Mouse (Mus musculus): ENCODE measurements at regions not wholly inside any gene's neighbourhood (a gene's known extent, or its start where the extent isn't known, plus 50 kb on each side); places are given as distances from the start of the nearest gene placed in this dataset.
A peak's percentile ranks its signal among the peaks of the same experiment; 100 is the strongest.

DNA sequence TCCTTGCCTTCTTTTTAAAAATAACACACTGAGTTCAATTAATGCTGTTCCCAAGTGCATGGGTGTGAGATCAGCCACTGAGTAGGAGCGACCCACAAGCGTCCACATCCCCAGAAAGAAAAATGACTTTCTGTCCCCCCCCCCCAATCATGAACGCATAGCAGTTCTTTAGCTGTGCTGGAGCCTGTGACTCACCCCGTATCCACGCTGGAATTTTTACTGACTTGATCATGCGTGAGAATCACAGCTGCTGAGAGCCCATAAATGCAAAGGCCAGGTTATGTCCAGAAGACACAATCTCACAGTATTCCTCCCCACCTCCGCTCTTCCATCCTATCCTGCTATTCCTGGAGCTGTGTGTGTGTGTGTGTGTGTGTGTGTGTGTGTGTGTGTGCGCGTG is 53.3 kb downstream of the Fos start:
- no peak for DNase-seq

DNA sequence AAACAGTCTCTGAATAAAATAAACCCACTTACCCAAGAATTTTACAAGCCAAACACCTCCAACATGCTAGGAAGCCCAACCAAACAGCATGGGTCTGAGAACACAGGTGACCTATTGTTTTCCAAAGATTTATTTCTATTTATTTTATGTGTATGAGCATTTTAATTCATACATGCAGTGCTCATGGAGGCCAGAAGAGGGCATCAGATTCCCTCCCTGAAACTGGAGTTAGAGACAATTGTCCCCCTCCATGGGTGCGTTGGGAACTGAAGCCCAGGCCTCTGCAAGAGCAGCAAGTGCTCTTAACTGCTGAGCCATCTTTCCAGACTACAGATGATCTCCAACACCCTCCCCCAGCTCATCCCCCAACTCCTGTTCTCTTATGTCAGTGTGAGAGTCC is 57.9 kb downstream of the Fos start:
- peak in 1 of 2 experiments; percentile 42 for DNase-seq

DNA sequence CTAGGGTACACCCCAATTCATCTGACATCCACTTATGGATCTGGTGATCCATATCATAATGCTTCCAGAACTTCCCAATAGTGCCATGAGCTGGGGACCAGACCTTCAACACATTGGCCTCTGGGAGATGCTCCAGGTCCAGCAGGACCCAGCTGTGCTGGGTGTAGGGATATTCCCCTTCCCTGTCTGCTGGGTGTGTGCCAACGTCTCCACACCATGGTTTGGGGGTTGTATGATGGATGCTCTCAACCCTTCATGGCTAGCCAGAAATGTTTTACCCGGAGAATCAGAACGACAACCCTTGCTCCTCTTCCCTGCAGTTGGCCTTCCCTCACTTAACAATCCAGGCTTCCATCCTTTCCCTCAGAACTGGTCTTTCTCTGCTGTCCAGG is 58.5 kb downstream of the Fos start:
- no peak for DNase-seq

DNA sequence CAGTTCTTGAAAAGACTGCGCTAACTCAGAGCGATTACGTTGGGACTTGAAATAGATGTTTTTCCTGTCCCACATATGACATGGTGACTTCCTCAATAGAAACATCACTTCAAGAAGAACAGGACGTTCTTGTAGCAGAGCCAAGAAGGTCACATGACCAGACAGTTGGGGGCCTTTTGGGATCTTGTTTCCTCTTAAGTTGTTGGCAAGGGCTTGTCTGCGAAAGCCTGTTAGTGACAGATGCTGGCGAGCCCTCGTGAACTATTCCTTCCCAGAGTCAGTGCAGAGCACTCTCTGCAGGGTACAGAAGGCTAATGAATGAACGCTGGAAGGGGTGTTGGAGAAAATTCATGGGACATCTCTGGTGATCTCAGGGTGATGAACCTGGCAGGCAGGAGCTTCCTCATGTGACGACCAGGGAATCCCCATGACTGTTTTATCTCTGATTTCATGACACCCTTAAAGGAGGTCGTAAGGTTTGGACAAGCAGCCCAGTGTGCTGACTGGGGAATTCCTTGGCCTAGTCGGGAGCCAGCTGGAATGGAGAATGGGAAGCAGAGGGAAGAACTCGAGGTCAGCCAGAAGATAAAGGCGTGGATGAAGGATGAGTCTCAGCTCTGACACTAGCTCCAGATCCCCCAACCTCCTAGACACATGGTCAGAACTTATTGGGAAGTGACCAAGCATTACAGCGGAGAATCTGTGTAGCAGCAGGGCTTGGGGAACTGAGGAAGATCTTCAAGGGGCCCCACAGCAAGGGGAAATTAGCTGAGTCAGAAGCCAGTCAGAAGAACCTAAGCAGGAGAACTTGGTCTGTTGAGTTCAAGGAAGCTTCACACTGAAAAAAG is 59.1 kb downstream of the Fos start:
- peak; percentile 96 to 97 for DNase-seq

DNA sequence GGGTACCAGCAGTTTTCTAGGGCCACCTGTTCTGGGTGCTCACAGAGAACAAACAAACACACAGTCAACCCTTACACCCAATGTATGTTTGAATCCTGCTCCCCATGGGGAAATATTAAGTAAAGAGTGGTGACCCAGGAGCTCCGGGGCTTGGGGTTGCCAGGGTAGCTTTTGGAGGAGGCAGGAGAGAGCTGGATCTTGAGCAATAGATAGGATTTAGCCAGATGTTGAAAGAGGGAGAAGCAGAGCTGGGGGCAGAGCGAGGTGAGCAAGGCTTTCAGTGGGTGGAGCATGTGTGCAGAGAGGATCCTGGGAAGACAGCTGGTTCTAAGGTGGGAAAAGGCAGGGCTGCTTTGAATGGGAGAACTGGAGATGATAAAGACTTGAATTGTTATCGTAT is 59.9 kb downstream of the Fos start:
- peak; percentile 34 to 42 for DNase-seq

DNA sequence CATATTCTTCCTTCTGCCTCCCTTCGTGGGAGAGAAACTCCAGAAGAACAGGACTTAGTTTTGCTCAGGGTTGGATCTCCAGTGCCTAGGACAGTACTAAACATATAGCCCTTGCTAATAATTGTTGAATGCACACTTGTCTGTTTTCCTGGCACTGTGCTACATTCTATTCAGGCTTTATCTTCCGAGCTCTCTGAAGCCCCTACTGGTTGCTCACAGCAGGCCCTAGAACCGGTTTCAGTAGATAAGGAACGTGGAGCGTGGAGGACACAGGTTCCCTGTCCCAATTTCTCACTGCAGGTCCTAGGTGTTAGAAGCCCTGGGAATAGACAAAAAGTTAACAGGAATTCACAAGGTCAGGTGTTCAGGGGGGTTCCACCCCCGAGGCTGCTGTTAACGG is 59.4 kb upstream of the Jdp2 start:
- no peak for DNase-seq

DNA sequence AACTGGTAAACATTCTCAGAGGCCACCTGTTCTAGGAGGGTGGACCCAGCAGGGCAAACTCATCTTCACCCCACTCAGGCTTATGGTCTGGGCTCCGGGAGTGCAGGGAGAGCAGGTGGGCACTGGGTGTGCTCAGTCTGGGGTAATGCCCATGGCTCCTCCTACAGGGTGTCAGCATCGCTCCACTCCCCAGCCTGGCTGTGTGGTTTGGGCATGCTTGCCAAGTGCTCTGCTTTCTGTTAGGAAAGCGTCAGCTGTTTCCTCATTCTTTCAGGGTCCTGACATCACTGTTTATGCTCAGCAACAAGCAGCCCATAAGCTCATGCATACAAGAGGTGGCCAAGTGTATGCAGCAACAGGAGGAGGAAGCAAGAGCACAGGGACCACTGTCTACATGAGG is 57.7 kb upstream of the Jdp2 start:
- DNase-seq, result peak; percentile 57 to 83

DNA sequence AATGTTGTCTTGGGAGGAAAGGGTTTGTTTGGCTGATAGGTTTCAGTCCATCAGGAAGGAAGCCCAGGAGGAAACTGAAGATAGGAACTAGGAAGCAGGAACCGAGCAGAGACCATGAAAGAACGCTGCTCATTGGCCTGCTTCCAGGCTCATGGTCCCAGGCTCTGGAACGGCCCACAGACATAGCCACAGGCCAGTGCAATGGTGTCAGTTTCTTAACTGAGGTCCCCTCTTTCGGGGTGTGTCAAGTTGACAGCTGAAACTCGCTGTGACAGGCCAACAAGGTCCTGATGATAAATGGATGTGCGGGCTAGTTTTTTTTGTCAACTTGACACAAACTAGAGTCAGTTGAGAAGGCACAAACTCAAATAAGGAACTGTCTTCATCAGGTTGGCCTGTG is 55.9 kb upstream of the Jdp2 start:
- DNase-seq, result peak; percentile 33 to 47

DNA sequence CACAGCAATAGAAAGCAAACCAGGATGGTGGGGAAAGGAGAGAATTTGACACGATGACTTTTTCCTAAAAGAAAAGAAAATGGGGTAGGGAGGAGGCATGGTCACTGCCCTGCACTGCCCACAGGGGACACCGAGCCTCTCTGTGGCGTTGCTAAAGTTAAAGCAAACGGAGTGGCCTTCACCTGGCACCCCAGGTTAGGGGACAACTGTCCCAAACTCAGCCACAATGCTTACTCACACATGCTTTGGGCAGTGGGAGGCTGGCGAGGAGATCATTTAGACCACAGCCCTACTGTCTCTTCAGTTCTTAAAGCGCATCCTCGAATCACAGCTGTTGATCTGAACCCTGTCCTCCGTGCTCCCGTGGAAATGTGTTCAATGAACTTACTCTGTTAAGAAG is 55.3 kb upstream of the Jdp2 start:
- no peak for DNase-seq

DNA sequence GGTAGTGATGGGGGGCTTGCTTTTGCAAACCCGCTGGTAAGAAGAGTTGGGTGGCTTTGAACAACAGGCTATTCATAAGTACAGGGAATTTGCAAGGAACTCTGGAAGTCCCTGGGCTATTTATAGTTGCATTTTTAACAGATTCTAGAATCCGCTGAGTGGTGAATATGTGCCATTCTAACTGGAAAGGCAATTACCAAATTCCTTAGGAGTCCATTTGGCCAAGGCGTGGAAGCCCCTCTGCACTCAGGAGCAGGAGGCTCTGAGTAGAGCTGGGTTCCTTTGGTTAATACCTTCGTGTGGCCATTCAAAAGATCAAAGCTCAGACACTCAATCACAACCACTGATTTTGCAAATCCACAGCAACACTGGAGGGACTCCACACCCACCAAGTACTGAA is 54.0 kb upstream of the Jdp2 start:
- DNase-seq, result no peak

DNA sequence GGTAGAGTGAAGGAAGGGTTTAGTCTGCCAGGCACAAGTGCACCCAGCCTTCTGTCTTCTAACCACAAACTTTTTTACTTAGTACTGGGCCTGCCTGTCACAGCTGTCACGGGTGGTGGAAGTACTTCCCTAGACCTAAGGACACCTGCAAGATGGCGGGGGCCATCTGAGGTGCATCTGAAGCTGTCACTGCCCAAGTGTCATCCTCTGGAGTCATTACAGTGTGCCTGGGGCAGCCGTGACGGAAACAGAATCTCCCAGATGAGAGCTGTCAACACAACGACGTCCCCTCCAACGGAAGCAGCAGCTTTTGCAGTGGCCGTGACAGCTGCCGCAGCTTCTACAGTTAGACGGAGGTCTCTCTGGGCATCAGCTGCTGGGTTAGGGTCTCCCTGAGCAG is 53.1 kb upstream of the Jdp2 start:
- DNase-seq, result no peak

DNA sequence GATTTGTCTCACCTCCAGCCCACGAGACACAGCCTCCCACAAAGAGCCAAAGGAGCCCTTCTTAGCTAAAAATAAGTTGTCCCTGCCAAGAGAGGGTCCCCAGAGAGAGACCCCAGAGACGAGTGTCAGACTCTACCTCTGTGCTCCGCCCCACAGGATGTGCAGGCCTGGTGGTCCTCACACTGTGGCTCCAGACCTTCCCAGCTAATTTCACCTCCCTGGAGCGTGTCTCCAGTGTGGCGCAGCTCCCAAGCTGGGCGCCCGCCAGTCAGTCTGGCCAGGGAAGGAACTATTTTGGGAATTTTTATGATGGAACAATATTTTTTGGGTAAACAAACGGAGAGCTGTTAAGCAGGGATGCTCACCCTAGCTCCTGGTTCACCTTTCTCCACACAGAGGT is 50.8 kb upstream of the Jdp2 start:
- DNase-seq, result peak; percentile 46 to 68

All from heart, adult 18-20 months (tissue).